8 mouse cellular contexts compared by ENCODE assay signal in genomic region chr3:90525421-90525820, GRCm38 (mm10). TPM values are rescaled to one million over a fixed set of nuclear protein-coding genes. Genes with fewer than 3 reads are reported as not detected.
DNase-seq lines count a peak whose midpoint lies in the region; ATAC-seq lines count a peak whose summit lies in the region.

No protein-coding gene starts in this region.

- ATAC-seq in kidney, embryonic 15.5 days (replicated peaks; ENCODE audit: low FRiP score) = 0 out of 2 replicates have a peak, but pooled peaks have one; percentile 30

- H3K9me3 ChIP-seq in kidney, embryonic 15.5 days (replicated peaks) = no peaks in the 10 kb centered on the region

- 65% methylated on average over 4 of the region's 4 CpGs for WGBS in kidney, embryonic 15.5 days

- H3K27ac ChIP-seq in kidney, embryonic 15.5 days = no peak overlapping the region

- no peak overlapping the region for H3K9ac ChIP-seq in kidney, embryonic 15.5 days

- H3K4me1 ChIP-seq in kidney, embryonic 15.5 days = peaks cover 11% of the 10 kb centered on the region; the same call in 1 of the 2 replicates

- DNase-seq in cerebellum, postnatal 10 days = peak; percentile 63 to 75
- DNase-seq in cerebellum, adult 9-11 months = no peak
- DNase-seq in right cerebral cortex, adult 18-20 months = peak; percentile 68
- DNase-seq in right cerebral cortex, postnatal 4 days = no peak
- DNase-seq in embryo, embryonic 11 days = peak; percentile 46
- peak; percentile 57 to 63 for DNase-seq in lung, postnatal 4 days
- no peak for DNase-seq in urinary bladder, adult 2 months (ENCODE audit: low spot score)

- H3K36me3 ChIP-seq in kidney, embryonic 15.5 days = no peaks in the 10 kb centered on the region

- H3K4me3 ChIP-seq in kidney, embryonic 15.5 days (replicated peaks) = no peak overlapping the region

- H3K4me2 ChIP-seq in kidney, embryonic 15.5 days = no peak overlapping the region

- no peaks in the 10 kb centered on the region for H3K27me3 ChIP-seq in kidney, embryonic 15.5 days

RNA-seq across cellular contexts. Expression of gene S100a14, which starts 1.2 kb away (rescaled TPM):
- polyA plus RNA-seq in kidney, embryonic 15.5 days (2015; fragmentation: Nextera tagmentation; extraction: Ambion mirVana) = 3.8 and 6.6 TPM in 2 replicates
- polyA plus RNA-seq in urinary bladder, adult 2 months (2012; rRNA removed) = 70.1 and 94.3 TPM in 2 replicates

RNA-seq across cellular contexts. Expression of gene S100a13, which starts 11.2 kb away (rescaled TPM):
- polyA plus RNA-seq in kidney, embryonic 15.5 days (2015; fragmentation: Nextera tagmentation; extraction: Ambion mirVana) = 39.8 and 40.5 TPM in 2 replicates
- 86.1 and 86.3 TPM in 2 replicates for polyA plus RNA-seq in urinary bladder, adult 2 months (2012; rRNA removed)

RNA-seq across cellular contexts. Expression of gene S100a1, which starts 11.2 kb away (rescaled TPM):
- 79.4 and 87.1 TPM in 2 replicates for polyA plus RNA-seq in kidney, embryonic 15.5 days (2015; fragmentation: Nextera tagmentation; extraction: Ambion mirVana)
- polyA plus RNA-seq in urinary bladder, adult 2 months (2012; rRNA removed) = 592 and 865 TPM in 2 replicates

RNA-seq across cellular contexts. Expression of gene S100a16, which starts 11.6 kb away (rescaled TPM):
- 190 and 192 TPM in 2 replicates for polyA plus RNA-seq in kidney, embryonic 15.5 days (2015; fragmentation: Nextera tagmentation; extraction: Ambion mirVana)
- 151 and 159 TPM in 2 replicates for polyA plus RNA-seq in urinary bladder, adult 2 months (2012; rRNA removed)

RNA-seq across cellular contexts. Expression of gene Chtop, which starts 16.1 kb away (rescaled TPM):
- polyA plus RNA-seq in kidney, embryonic 15.5 days (2015; fragmentation: Nextera tagmentation; extraction: Ambion mirVana) = 149 and 152 TPM in 2 replicates
- polyA plus RNA-seq in urinary bladder, adult 2 months (2012; rRNA removed) = 98.1 and 103 TPM in 2 replicates

Comparison
In these comparisons a context has a peak if more than half of its experiments do, and no peak if none do; other contexts are left out.
1. DNase-seq: peak in cerebellum, postnatal 10 days (2 of 2), right cerebral cortex, adult 18-20 months (single experiment), embryo, embryonic 11 days (single experiment) and lung, postnatal 4 days (2 of 2); none in cerebellum, adult 9-11 months (single experiment), right cerebral cortex, postnatal 4 days (single experiment) and urinary bladder, adult 2 months (single experiment).